ENCODE assay signal across 32 mouse cellular contexts in the genomic region with DNA sequence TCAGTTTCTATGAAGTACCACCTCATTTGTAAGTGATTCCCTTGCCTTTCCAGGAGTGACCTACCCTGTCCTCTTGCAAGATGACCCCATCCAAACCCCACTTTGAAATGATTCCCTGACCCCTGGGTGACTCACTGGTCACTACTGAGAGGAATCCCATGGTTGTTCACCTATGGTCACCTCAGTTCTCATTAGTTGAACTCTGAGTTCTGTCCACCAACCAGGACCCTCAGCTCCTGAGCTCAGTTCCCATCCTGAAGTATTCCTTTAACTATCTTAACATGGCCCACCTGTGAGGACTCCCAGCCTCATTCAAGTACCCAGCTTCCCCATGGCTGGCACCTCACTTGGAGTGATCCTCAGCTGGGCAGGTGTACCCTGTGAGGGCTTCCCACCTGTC.
"Had no signal": no experiment of that assay in that cellular context is flagged by ENCODE, and none has a peak within 500 bp of the region (broad histone marks: within the 10 kb centered on the region; RNA-seq: fewer than 3 reads in every experiment).

No protein-coding gene starts in this region.

- H3K27me3 ChIP-seq: heart, embryonic 12.5 days; heart, embryonic 15.5 days; intestine, embryonic 15.5 days; kidney, embryonic 15.5 days had no signal

- H3K4me2 ChIP-seq: hindbrain, embryonic 12.5 days; hindbrain, embryonic 13.5 days; hindbrain, embryonic 14.5 days had no signal

- ATAC-seq: hindbrain, embryonic 16.5 days; hindbrain, postnatal 0 days; inflammation-experienced regulatory T-cells, adult 6 months; intestine, embryonic 15.5 days; intestine, embryonic 16.5 days; intestine, postnatal 0 days had no signal

- H3K27ac ChIP-seq: hindbrain, embryonic 10.5 days; hindbrain, embryonic 12.5 days; hindbrain, embryonic 13.5 days; hindbrain, embryonic 14.5 days; hindbrain, embryonic 15.5 days; hindbrain, postnatal 0 days; intestine, embryonic 15.5 days; kidney, postnatal 0 days; layer of hippocampus, adult 2 months had no signal

- H3K9me3 ChIP-seq: heart, embryonic 10.5 days; heart, embryonic 12.5 days; heart, embryonic 15.5 days; hindbrain, embryonic 10.5 days; hindbrain, embryonic 12.5 days; hindbrain, embryonic 13.5 days; hindbrain, embryonic 15.5 days; intestine, embryonic 15.5 days; kidney, embryonic 15.5 days had no signal

- H3K9ac ChIP-seq: hindbrain, embryonic 12.5 days; hindbrain, embryonic 13.5 days; hindbrain, embryonic 14.5 days; hindbrain, embryonic 15.5 days; intestine, embryonic 15.5 days; kidney, embryonic 15.5 days had no signal

- H3K36me3 ChIP-seq: hindbrain, embryonic 15.5 days had no signal

- DNase-seq: heart, adult 2 months; heart, postnatal 10 days; heart, postnatal 14 days; heart, postnatal 36 days; kidney, adult 11 months; kidney, adult 18-20 months; kidney, adult 2 months; kidney, adult 8-10 months; kidney, adult 9 months; kidney, postnatal 10 days; kidney, postnatal 14 days; kidney, postnatal 36 days; kidney, postnatal 4 days; layer of hippocampus, adult 9-11 months; layer of hippocampus, postnatal 36 days had no signal

- H3K4me3 ChIP-seq: hindbrain, embryonic 10.5 days; hindbrain, embryonic 12.5 days; hindbrain, embryonic 13.5 days; hindbrain, embryonic 15.5 days; intestine, embryonic 15.5 days; layer of hippocampus, adult 2 months had no signal
